Mouse (Mus musculus): ENCODE measurements around the gene Iqschfp.

The Iqschfp gene

GRCm38 (mm10) chr3:68595316-68595925, 703.4 kb downstream of the Iqschfp start:
- DNase-seq (ENCODE audit: low spot score in 2 of 2): no peak

- no peak for DNase-seq (ENCODE audit: low spot score in 2 of 2)
Measured at GRCm38 (mm10) chr3:68596938-68597337, 704.9 kb downstream of the Iqschfp start.

- DNase-seq (ENCODE audit: low spot score in 2 of 2): no peak
Measured at GRCm38 (mm10) chr3:68602891-68603290, 710.9 kb downstream of the Iqschfp start.

- DNase-seq (ENCODE audit: low spot score in 2 of 2): no peak
Measured at GRCm38 (mm10) chr3:68604467-68604866, 712.4 kb downstream of the Iqschfp start.

- no peak for DNase-seq (ENCODE audit: low spot score in 2 of 2)
Measured at GRCm38 (mm10) chr3:68604962-68605361, 712.9 kb downstream of the Iqschfp start.

- no peak for DNase-seq (ENCODE audit: low spot score in 2 of 2)
Measured at GRCm38 (mm10) chr3:68605942-68606603, 714.0 kb downstream of the Iqschfp start.

- DNase-seq (ENCODE audit: low spot score in 2 of 2): no peak
Measured at GRCm38 (mm10) chr3:68606730-68607129, 714.7 kb downstream of the Iqschfp start.

- DNase-seq (ENCODE audit: low spot score in 2 of 2): no peak
Measured at GRCm38 (mm10) chr3:68607336-68607735, 715.3 kb downstream of the Iqschfp start.

- no peak for DNase-seq (ENCODE audit: low spot score in 2 of 2)
Measured at GRCm38 (mm10) chr3:68608848-68609497, 716.9 kb downstream of the Iqschfp start.

GRCm38 (mm10) chr3:68610011-68610410, 718.0 kb downstream of the Iqschfp start:
- no peak for DNase-seq (ENCODE audit: low spot score in 2 of 2)

- no peak for DNase-seq (ENCODE audit: low spot score in 2 of 2)
Measured at GRCm38 (mm10) chr3:68610598-68611261, 718.7 kb downstream of the Iqschfp start.

- DNase-seq (ENCODE audit: low spot score in 2 of 2): peak in 1 of 2 experiments; percentile 45
Measured at GRCm38 (mm10) chr3:68615042-68615810, 723.2 kb downstream of the Iqschfp start.

- DNase-seq (ENCODE audit: low spot score in 2 of 2): no peak
Measured at GRCm38 (mm10) chr3:68616363-68616762, 724.3 kb downstream of the Iqschfp start.

- DNase-seq (ENCODE audit: low spot score in 2 of 2): no peak
Measured at GRCm38 (mm10) chr3:68617708-68618107, 725.7 kb downstream of the Iqschfp start.

GRCm38 (mm10) chr3:68619097-68619496, 727.1 kb downstream of the Iqschfp start:
- DNase-seq (ENCODE audit: low spot score in 2 of 2): no peak

- no peak for DNase-seq (ENCODE audit: low spot score in 2 of 2)
Measured at GRCm38 (mm10) chr3:68621971-68622370, 729.9 kb downstream of the Iqschfp start.

- DNase-seq (ENCODE audit: low spot score in 2 of 2): no peak
Measured at GRCm38 (mm10) chr3:68623036-68623435, 731.0 kb downstream of the Iqschfp start.

GRCm38 (mm10) chr3:68624471-68624870, 732.4 kb downstream of the Iqschfp start:
- no peak for DNase-seq (ENCODE audit: low spot score in 2 of 2)

GRCm38 (mm10) chr3:68630261-68630660, 738.2 kb downstream of the Iqschfp start:
- DNase-seq (ENCODE audit: low spot score in 2 of 2): no peak

- no peak for DNase-seq (ENCODE audit: low spot score in 2 of 2)
Measured at GRCm38 (mm10) chr3:68630821-68631220, 738.8 kb downstream of the Iqschfp start.

GRCm38 (mm10) chr3:68632714-68633113, 740.7 kb downstream of the Iqschfp start:
- no peak for DNase-seq (ENCODE audit: low spot score in 2 of 2)

GRCm38 (mm10) chr3:68633577-68633976, 741.5 kb downstream of the Iqschfp start:
- no peak for DNase-seq (ENCODE audit: low spot score in 2 of 2)
